Mouse (Mus musculus) brain, embryonic 14.5 days (tissue): ENCODE data around the gene Gfi1b.

Experiments
- CTCF ChIP-seq: fragments of 200-500 bp; IDR thresholded peaks from 2 replicates; pipeline ENCODE4 v1.5.1; 2012; ENCODE audit warnings: inconsistent platforms, mild to moderate bottlenecking, moderate library complexity, borderline replicate concordance; ENCODE audit not compliant: insufficient read depth, insufficient read length; ENCODE audit errors: extremely low read depth
- POLR2A ChIP-seq: fragments of 200-500 bp; IDR thresholded peaks from 2 replicates; pipeline ENCODE4 v1.6.1; 2012; ENCODE audit warnings: mild to moderate bottlenecking, inconsistent platforms, borderline replicate concordance; ENCODE audit not compliant: poor library complexity, insufficient read depth, insufficient read length, severe bottlenecking; ENCODE audit errors: extremely low read depth

DNA sequence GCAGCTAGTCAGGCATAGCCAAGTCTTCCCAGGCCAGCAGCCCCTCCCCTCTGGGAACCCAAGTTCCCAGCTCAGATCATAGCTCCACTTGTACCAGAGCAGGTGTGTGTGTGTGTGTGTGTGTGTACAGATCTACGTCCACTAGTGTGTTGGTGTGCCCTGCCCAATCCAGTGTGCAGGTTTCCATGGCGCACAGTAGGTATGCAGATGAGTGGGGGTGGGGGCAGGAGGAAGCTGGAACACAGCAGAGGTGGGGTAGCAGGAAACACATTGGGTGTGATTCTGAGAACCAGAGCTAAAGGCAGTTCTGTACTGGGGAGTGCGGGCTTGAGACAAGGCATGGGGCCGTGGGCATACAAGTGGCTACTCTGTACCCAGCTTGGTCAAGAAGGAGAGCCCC lies 57.4 kb downstream of the Gfi1b start:
- TF ChIP-seq CTCF (no peak), POLR2A (no peak)
